Mouse (Mus musculus) limb, embryonic 12.5 days (tissue): Measurements from ENCODE around the gene Ostc. TPM values are rescaled to one million over a fixed set of nuclear protein-coding genes. Genes with fewer than 3 reads are reported as not detected.
A peak's percentile ranks its signal among the peaks of the same experiment; 100 is the strongest.

Experiments
- ATAC-seq: fragments of 200-750 bp; cut with Nextera tagmentation; 2 replicates; pipeline ENCODE4 v1.8.0; 2017; ENCODE audit warnings: low read depth, moderate TSS enrichment; ENCODE audit not compliant: insufficient number of reproducible peaks, insufficient read depth, low FRiP score, low TSS enrichment
- H3K27ac ChIP-seq: fragments of 300-500 bp; sonication (generic); 2 replicates; pipeline ENCODE4 v1.5.1; 2016; ENCODE audit warnings: mild to moderate bottlenecking, moderate library complexity
- H3K27me3 ChIP-seq: fragments of 300-500 bp; sonication (generic); 2 replicates; pipeline ENCODE4 v1.6.1; 2016; ENCODE audit warnings: mild to moderate bottlenecking, moderate library complexity
- H3K36me3 ChIP-seq: fragments of 300-500 bp; sonication (generic); 2 replicates; pipeline ENCODE4 v1.6.1; 2016; ENCODE audit warnings: mild to moderate bottlenecking, moderate library complexity
- H3K4me1 ChIP-seq: fragments of 300-500 bp; sonication (generic); replicated peaks from 2 replicates; pipeline ENCODE4 v1.6.1; 2016
- H3K4me2 ChIP-seq: fragments of 300-500 bp; sonication (generic); 2 replicates; pipeline ENCODE4 v1.6.1; 2016; ENCODE audit warnings: mild to moderate bottlenecking, moderate library complexity
- H3K4me3 ChIP-seq: fragments of 300-500 bp; sonication (generic); replicated peaks from 2 replicates; pipeline ENCODE4 v1.5.1; 2016; ENCODE audit warnings: mild to moderate bottlenecking
- H3K9ac ChIP-seq: fragments of 300-500 bp; sonication (generic); replicated peaks from 2 replicates; pipeline ENCODE4 v1.6.1; 2016; ENCODE audit warnings: mild to moderate bottlenecking, moderate library complexity
- H3K9me3 ChIP-seq: fragments of 300-500 bp; sonication (generic); 2 replicates; pipeline ENCODE4 v1.6.1; 2016; ENCODE audit warnings: mild to moderate bottlenecking, moderate library complexity
- WGBS: fragments of 180-500 bp; shearing (Covaris S2); methylation state at CpG from one replicate; pipeline ENCODE4 v1.1.7; 2016; 5-methylcytosine and 5-hydroxymethylcytosine counted together
- polyA plus RNA-seq: library from polyadenylated mRNA; unstranded; fragments of >200 nt; fragmentation: Nextera tagmentation; extraction: Ambion mirVana; gene quantifications from 2 replicates; pipeline ENCODE4 v1.2.1, GENCODE M21; 2016

Gene Ostc
- polyA plus RNA-seq, 1 experiment from 2014 or later: 358 TPM

- Histone ChIP-seq H3K4me1 (peaks cover 10% of the 10 kb centered on the region), H3K36me3 (no peaks in the 10 kb centered on the region), H3K9me3 (no peaks in the 10 kb centered on the region), H3K4me3 (no peak overlapping the region), H3K4me2 (no peak overlapping the region), H3K9ac (no peak overlapping the region), H3K27me3 (no peaks in the 10 kb centered on the region; the same call in 1 of the 2 replicates), H3K27ac (no peak overlapping the region)
- no peak for ATAC-seq
- 85% methylated on average over 9 of the region's 9 CpGs for WGBS
Measured at GRCm38 (mm10) chr3:130682183-130682582, 27.1 kb downstream of the Ostc start.

GRCm38 (mm10) chr3:130681226-130681625 is 28.0 kb downstream of the Ostc start:
- 77% methylated on average over 2 of the region's 2 CpGs for WGBS
- no peak overlapping the region for H3K27ac ChIP-seq
- H3K4me2 ChIP-seq: no peak overlapping the region
- no peak overlapping the region for H3K9ac ChIP-seq
- ATAC-seq: no peak
- no peaks in the 10 kb centered on the region for H3K36me3 ChIP-seq
- H3K27me3 ChIP-seq: no peaks in the 10 kb centered on the region; the same call in 1 of the 2 replicates
- H3K4me1 ChIP-seq: peaks cover 10% of the 10 kb centered on the region
- H3K9me3 ChIP-seq: no peaks in the 10 kb centered on the region
- H3K4me3 ChIP-seq: no peak overlapping the region

- Histone ChIP-seq H3K27ac (peak overlapping the region; percentile 47; the same call in 1 of the 2 replicates), H3K4me1 (peaks cover 15% of the 10 kb centered on the region), H3K4me3 (no peak overlapping the region), H3K9me3 (no peaks in the 10 kb centered on the region), H3K9ac (no peak overlapping the region), H3K4me2 (no peak overlapping the region), H3K27me3 (no peaks in the 10 kb centered on the region; the same call in 1 of the 2 replicates), H3K36me3 (no peaks in the 10 kb centered on the region)
- 92% methylated on average over 19 of the region's 19 CpGs for WGBS
- no peak for ATAC-seq
Measured at GRCm38 (mm10) chr3:130677671-130678460, 31.4 kb downstream of the Ostc start.

GRCm38 (mm10) chr3:130671291-130671690 is 38.0 kb downstream of the Ostc start:
- no peak overlapping the region for H3K27ac ChIP-seq
- whole genome bisulfite sequencing: 40% methylated on average over 14 of the region's 14 CpGs
- ATAC-seq: no peak

GRCm38 (mm10) chr3:130662496-130662895 is 46.7 kb downstream of the Ostc start:
- H3K36me3 ChIP-seq: no peaks in the 10 kb centered on the region
- H3K4me3 ChIP-seq: no peak overlapping the region
- no peak overlapping the region for H3K27ac ChIP-seq
- no peak overlapping the region for H3K4me2 ChIP-seq
- no peaks in the 10 kb centered on the region for H3K9me3 ChIP-seq
- H3K27me3 ChIP-seq: no peaks in the 10 kb centered on the region
- no peaks in the 10 kb centered on the region for H3K4me1 ChIP-seq
- no peak for ATAC-seq
- WGBS: 92% methylated on average over 3 of the region's 3 CpGs
- no peak overlapping the region for H3K9ac ChIP-seq

More at GRCm38 (mm10) chr3:130671291-130671690, 38.0 kb downstream of the Ostc start:
- Histone ChIP-seq H3K4me2 (no peak overlapping the region), H3K36me3 (no peaks in the 10 kb centered on the region), H3K27me3 (no peaks in the 10 kb centered on the region), H3K9ac (no peak overlapping the region), H3K4me3 (no peak overlapping the region), H3K9me3 (no peaks in the 10 kb centered on the region), H3K4me1 (peaks cover 4% of the 10 kb centered on the region; the same call in 1 of the 2 replicates)

- WGBS: 87% methylated on average over 6 of the region's 6 CpGs
- no peaks in the 10 kb centered on the region for H3K9me3 ChIP-seq
- no peak overlapping the region for H3K4me3 ChIP-seq
- H3K4me2 ChIP-seq: no peak overlapping the region
- H3K27me3 ChIP-seq: no peaks in the 10 kb centered on the region
- no peak overlapping the region for H3K27ac ChIP-seq
- no peak for ATAC-seq
- no peaks in the 10 kb centered on the region for H3K36me3 ChIP-seq
- no peaks in the 10 kb centered on the region for H3K4me1 ChIP-seq
- no peak overlapping the region for H3K9ac ChIP-seq
Measured at GRCm38 (mm10) chr3:130660619-130661018, 48.6 kb downstream of the Ostc start.

- H3K9ac ChIP-seq: no peak overlapping the region
- H3K9me3 ChIP-seq: no peaks in the 10 kb centered on the region
- H3K4me3 ChIP-seq: no peak overlapping the region
- no peaks in the 10 kb centered on the region for H3K36me3 ChIP-seq
- H3K4me1 ChIP-seq: peaks cover 15% of the 10 kb centered on the region
- no peak for ATAC-seq
- H3K27me3 ChIP-seq: no peaks in the 10 kb centered on the region; the same call in 1 of the 2 replicates
- 41% methylated on average over 6 of the region's 6 CpGs for WGBS
- no peak overlapping the region for H3K4me2 ChIP-seq
- H3K27ac ChIP-seq: no peak overlapping the region
Measured at GRCm38 (mm10) chr3:130649569-130649968, 59.7 kb downstream of the Ostc start.

- peaks cover 15% of the 10 kb centered on the region for H3K4me1 ChIP-seq
- no peak overlapping the region for H3K4me2 ChIP-seq
- no peak overlapping the region for H3K9ac ChIP-seq
- no peak for ATAC-seq
- no peaks in the 10 kb centered on the region for H3K36me3 ChIP-seq
- WGBS: 77% methylated on average over 11 of the region's 11 CpGs
- H3K4me3 ChIP-seq: no peak overlapping the region
- no peaks in the 10 kb centered on the region; the same call in 1 of the 2 replicates for H3K27me3 ChIP-seq
- no peaks in the 10 kb centered on the region for H3K9me3 ChIP-seq
- no peak overlapping the region for H3K27ac ChIP-seq
Measured at GRCm38 (mm10) chr3:130646110-130646810, 63.0 kb downstream of the Ostc start.

Other genes with a start within 250 kb of the Ostc start
- 0.13 and 0.19 TPM in 2 replicates for gene Etnppl, start 92.0 kb downstream of the Ostc start, polyA plus RNA-seq
- 845 and 858 TPM in 2 replicates for gene Rpl34, start 21.0 kb upstream of the Ostc start, polyA plus RNA-seq